Mouse (Mus musculus) cerebellum, adult 2 months (tissue): Measurements from ENCODE around the gene Sf3b4.
"Not testable (repeated sequence)": the region's sequence is repeated elsewhere in the genome, so short reads cannot be mapped to it uniquely, and the experiment has no call there.

ENCODE experiments used
- CTCF ChIP-seq: fragments of 200-500 bp; IDR thresholded peaks from 2 replicates; pipeline ENCODE4 v1.5.1; 2011; ENCODE audit warnings: low read depth, mild to moderate bottlenecking, control low read depth, low read length, moderate library complexity, borderline replicate concordance; ENCODE audit not compliant: insufficient read depth
- POLR2A ChIP-seq: fragments of 200-500 bp; IDR thresholded peaks from 2 replicates; pipeline ENCODE4 v1.6.1; 2011; ENCODE audit warnings: low read length, control low read depth, borderline replicate concordance; ENCODE audit not compliant: insufficient read depth

GRCm38 (mm10) chr3:96220131-96220764, 48.1 kb downstream of the Sf3b4 start:
- TF ChIP-seq POLR2A, CTCF: not testable (repeated sequence)
